Mouse (Mus musculus): ENCODE results near the gene Tob2.

The Tob2 gene

GRCm38 (mm10) chr15:81836966-81837920 is 21.4 kb downstream of the Tob2 start:
- no peak for DNase-seq (ENCODE audit: low spot score)

GRCm38 (mm10) chr15:81836124-81836821 is 22.3 kb downstream of the Tob2 start:
- no peak for DNase-seq (ENCODE audit: low spot score)

DNA sequence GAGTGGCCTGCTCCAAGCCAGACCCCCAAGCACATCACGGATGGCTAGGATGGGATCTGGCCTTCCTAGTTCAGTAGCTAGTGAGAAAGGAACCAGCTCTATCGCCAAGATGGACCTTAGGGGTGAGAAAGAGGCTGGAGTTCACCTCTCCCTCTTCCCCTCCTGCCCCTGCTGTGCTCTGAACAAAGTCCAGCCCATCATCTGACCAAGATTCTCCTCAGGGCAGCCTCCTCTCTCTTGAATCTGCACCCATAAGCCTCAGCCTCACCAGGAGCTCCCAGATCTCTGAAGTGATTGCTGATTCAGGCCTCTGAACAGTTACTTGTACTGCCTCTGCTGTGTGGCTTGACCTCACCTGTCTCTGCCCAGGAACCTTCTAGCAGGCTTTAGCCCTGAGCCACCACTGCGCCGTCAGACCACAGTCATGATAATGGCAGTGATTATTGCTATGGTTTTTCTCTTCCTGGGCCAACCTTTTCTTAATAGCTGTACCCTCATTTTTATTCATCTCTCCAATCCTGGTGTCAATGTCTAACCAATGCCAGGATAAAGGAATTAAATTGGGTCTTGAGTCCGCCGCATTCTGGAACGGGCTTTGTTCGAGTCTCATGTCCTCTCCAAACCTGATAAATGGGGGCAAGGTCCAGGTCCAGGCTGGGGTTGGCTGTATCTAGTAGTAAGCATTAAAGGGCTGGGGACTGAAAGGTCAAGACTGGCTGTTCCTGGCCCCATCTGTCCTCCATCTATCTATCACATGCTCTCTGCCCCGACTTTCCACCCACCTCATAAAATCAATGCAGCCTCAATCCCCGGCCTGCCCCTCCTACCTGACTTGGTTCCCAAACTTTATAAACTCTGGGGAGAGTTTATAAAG is 23.4 kb downstream of the Tob2 start:
- DNase-seq (ENCODE audit: low spot score): no peak

- no peak for DNase-seq (ENCODE audit: low spot score)
Observed at GRCm38 (mm10) chr15:81834171-81834841, 24.3 kb downstream of the Tob2 start.

DNA sequence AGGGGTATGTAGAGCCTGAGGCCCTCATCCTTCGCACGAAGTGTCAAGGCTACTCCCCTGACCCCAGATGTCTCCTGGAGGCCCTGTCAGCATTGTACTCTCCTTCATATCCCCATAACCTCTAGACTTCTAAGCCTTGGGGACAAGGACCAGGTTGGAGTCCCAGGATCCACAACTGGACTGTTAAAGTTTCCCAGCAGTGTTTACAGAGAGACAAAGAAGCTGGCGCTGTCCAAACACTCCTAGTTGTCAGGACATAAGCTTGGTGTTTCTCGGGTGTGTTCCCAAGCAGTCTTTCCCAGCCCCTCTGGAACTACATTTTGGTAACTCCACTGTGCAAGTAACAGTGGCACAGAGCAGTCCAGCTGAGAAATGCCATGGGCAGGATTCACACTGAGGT is 25.1 kb downstream of the Tob2 start:
- no peak for DNase-seq (ENCODE audit: low spot score)

DNA sequence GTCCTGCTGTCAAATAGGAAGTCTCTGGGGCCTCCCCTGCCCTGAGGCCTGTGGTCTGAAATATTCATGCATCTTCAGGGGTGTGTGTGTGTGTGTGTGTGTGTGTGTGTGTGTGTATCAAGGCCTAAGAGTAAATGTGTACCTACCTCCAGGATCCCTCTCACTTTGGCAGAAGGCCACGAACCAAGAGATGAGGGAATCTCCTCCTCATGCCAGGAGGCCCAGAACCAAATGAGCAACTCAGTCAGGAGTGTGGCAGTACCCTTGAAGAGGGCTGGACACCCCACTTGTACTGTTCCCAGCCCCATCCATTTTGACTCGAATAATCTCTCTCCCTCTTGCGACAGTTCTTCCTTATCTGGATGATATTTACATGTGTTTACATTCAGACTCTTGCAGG is 26.4 kb downstream of the Tob2 start:
- no peak for DNase-seq (ENCODE audit: low spot score)

- peak; percentile 97 for DNase-seq (ENCODE audit: low spot score)
Observed at GRCm38 (mm10) chr15:81831136-81831825, 27.3 kb downstream of the Tob2 start.

GRCm38 (mm10) chr15:81830530-81830929 is 28.1 kb downstream of the Tob2 start:
- DNase-seq (ENCODE audit: low spot score): no peak

DNA sequence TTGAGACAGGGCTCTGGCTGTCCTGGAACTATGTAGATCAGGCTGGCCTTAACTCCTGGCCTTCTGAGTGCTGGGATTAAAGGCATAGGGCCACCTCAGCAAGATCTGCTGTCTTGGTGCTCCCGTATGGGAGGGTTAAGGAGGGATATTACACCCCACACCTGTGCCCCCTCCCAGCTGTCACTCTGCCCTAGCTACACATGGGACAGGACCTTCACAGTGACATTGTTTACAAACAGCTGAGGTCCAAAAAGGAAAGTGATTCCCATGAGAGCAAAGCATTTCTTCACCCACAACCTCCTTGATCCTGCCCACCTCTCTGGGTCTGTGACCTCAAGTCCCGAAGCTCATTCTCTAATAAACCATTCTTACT is 29.4 kb downstream of the Tob2 start:
- no peak for DNase-seq (ENCODE audit: low spot score)

GRCm38 (mm10) chr15:81828426-81829207 is 30.0 kb downstream of the Tob2 start:
- no peak for DNase-seq (ENCODE audit: low spot score)

- DNase-seq (ENCODE audit: low spot score): no peak
Observed at GRCm38 (mm10) chr15:81824832-81825231, 33.8 kb downstream of the Tob2 start.

GRCm38 (mm10) chr15:81822631-81823030 is 36.0 kb downstream of the Tob2 start:
- DNase-seq (ENCODE audit: low spot score): no peak

DNA sequence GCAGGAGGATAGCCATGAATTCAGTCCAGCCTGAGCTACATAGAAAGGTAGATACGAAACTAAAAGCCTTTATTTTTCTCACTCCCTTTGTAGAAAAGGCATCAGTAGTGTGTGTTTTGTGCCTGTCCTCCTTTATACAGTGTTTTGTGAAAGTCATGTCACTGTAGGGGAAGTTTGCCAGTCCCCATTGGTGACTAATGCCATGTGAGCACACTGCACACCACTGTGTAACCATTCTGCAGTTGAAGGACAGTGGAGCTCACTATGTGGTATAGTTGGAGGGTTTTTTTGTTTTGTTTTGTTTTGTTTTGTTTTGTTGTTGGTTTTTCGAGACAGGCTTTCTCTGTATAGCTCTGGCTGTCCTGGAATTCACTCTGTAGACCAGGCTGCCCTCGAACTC is 40.2 kb downstream of the Tob2 start:
- no peak for DNase-seq (ENCODE audit: low spot score)

GRCm38 (mm10) chr15:81814716-81815370 is 43.8 kb downstream of the Tob2 start:
- peak; percentile 33 for DNase-seq (ENCODE audit: low spot score)

DNA sequence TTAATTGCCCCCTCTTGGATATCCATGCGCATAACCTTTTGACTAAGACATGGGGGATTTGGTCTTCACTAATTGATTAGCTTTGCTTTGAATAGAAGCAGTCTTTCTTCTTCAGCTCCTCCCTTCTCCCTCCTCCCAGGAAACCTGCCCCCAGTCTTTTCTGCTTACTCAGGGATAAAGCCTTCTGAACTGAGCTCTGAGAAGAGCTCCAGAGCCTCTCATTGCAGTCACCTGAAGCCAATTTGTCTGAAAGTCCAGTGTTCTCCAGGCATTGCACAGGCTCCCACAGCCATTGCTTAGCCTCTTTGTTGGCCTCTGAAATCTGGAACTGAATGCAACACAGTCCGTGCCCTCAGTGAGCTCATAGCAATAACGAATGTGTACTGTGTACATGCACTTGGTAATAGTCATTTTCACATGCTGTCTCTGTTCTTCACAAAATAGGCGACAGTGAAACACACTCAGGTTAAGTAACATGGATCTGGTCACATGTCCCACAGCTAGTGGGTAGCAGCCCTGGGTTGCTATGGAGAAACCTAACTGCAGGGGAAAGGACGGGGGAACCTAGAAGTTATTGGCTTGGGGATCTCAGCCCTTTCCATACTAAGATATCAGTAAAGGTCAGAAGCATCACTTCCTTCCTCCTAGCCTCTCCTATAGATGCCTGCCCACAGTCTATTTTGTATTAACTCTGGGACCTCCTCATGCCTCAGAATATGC is 44.5 kb downstream of the Tob2 start:
- DNase-seq (ENCODE audit: low spot score): peak; percentile 70

DNA sequence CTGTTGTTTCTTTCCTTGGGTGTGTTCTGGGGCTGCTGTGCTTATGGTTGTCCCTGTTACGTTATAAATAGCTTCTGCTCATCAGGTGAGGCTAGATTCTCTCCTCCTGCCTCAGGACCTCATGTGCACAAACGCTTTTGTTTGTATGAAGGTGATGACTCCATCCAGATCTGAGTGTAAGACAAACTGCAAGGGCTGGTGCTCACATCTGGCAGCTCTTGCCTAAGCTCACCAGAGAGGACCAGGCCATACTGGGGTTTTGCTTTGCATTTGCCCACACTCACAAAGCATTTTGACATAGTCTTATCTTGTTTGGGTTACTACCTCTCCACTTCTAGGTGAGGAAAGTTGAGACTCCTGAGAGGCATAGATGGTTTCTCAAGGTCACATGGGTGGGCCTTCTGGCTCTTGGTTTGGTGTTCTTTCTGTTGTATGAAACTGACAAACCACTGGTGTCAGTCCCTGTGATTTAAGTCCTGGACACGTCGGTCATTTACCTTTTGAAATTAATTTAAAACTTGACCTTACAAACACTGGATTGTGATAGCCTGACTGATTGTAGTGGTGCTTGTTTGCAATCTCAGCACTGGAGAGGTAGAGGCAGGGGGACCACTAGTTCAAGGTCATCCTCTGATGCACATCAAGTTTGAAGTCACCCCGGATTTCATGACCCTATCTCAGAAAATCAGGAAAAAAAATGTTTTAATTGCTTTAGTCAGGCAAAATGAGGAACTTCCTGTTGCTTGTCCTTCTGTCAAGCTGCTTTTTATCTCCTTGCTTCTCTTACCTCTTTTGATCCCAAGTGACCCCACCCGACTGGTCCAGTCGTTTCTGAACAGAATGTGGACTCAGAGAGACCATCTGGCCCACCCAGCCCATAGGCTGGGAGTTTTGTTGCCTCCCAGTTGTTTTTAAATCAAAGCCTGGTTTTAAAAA is 45.6 kb downstream of the Tob2 start:
- DNase-seq (ENCODE audit: low spot score): peak; percentile 65

- peak; percentile 78 for DNase-seq (ENCODE audit: low spot score)
Observed at GRCm38 (mm10) chr15:81812287-81812686, 46.3 kb downstream of the Tob2 start.

DNA sequence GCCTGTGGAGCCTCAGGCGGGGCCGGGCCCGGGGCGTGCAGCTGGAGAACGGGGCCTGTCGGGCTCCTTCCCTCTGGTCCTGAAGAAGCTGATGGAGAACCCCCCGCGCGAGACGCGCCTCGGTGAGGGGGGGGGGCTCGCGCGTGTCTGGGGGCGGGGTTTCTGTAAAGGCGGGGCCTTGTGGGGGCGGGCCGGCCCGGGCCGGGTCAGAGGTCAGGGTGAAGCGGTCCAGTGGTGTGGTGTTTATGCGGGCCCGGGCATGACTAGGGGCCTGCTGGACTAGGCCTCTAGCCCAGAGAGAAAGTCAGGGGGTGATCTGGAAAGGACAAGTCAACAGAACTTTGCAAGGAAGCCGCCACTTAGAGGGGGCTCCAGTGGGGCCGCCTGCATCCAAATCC is 47.0 kb downstream of the Tob2 start:
- DNase-seq (ENCODE audit: low spot score): no peak
